Mouse (Mus musculus) ES-Bruce4 (cell line): ENCODE results near the gene Pik3r4. TPM values are rescaled to one million over a fixed set of nuclear protein-coding genes. Genes with fewer than 3 reads are reported as not detected.

Experiments used
- H3K27ac ChIP-seq: 2 replicates; pipeline ENCODE4 v1.5.1; 2012; ENCODE audit warnings: low read length, inconsistent platforms; ENCODE audit not compliant: insufficient read depth
- H3K27me3 ChIP-seq: 2 replicates; pipeline ENCODE4 v1.6.1; 2012; ENCODE audit warnings: mild to moderate bottlenecking, low read length, inconsistent platforms; ENCODE audit not compliant: control insufficient read depth, poor library complexity, insufficient read depth, severe bottlenecking
- H3K36me3 ChIP-seq: 2 replicates; pipeline ENCODE4 v1.6.1; 2012; ENCODE audit warnings: inconsistent platforms, mild to moderate bottlenecking, low read length, moderate library complexity; ENCODE audit not compliant: control insufficient read depth, poor library complexity, insufficient read depth, severe bottlenecking
- H3K4me1 ChIP-seq: one replicate; pipeline ENCODE4 v1.8.1; 2011; ENCODE audit warnings: low read length; ENCODE audit not compliant: control insufficient read depth, insufficient read depth
- H3K4me3 ChIP-seq: 2 replicates; pipeline ENCODE4 v1.5.1; 2011; ENCODE audit warnings: low read depth, mild to moderate bottlenecking, low read length
- H3K9ac ChIP-seq: 2 replicates; pipeline ENCODE4 v1.6.1; 2012; ENCODE audit warnings: low read depth, mild to moderate bottlenecking, inconsistent platforms; ENCODE audit not compliant: poor library complexity, severe bottlenecking
- H3K9me3 ChIP-seq: replicated peaks from 2 replicates; pipeline ENCODE4 v1.6.1; 2012; ENCODE audit warnings: mild to moderate bottlenecking, low read length, inconsistent platforms; ENCODE audit not compliant: control insufficient read depth, poor library complexity, insufficient read depth, severe bottlenecking
- CTCF ChIP-seq: IDR thresholded peaks from one replicate; pipeline ENCODE4 v1.8.1; 2011; ENCODE audit warnings: low read depth, low read length
- EP300 ChIP-seq: IDR thresholded peaks from 2 replicates; pipeline ENCODE4 v1.6.1; 2011; ENCODE audit warnings: low read depth, low read length; ENCODE audit not compliant: insufficient read depth
- POLR2A ChIP-seq: IDR thresholded peaks from one replicate; pipeline ENCODE4 v1.8.1; 2011; ENCODE audit warnings: low read length; ENCODE audit not compliant: insufficient read depth
- polyA plus RNA-seq: library from polyadenylated mRNA; stranded (reverse); fragments of >200 nt; gene quantifications from 2 replicates; pipeline ENCODE4 v1.2.4, GENCODE M21; 2011; ENCODE audit warnings: low read depth; ENCODE audit not compliant: missing spikeins, insufficient read depth, insufficient read length

Gene Pik3r4
- polyA plus RNA-seq, 1 experiment = 31.9 TPM

DNA sequence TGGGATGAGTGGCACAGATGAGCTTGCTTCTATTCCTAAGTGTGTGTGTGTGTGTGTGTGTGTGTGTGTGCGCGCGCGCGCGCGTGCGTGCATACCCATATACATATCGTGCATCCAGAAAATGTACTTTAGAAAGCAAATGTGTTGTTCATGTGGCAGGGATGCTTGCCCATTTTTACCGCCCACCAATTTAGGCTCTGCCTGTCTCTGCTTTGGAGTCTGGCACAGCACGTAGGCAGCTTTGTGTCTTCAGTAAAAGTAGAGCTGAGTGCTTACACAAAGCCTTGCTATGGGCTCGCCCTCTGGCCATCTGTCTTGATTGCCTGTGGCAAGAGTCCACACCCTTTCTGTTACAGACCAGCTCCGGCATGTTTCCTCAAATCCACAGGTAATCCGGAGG is 49.7 kb downstream of the Pik3r4 start:
- H3K4me1 ChIP-seq = no peaks in the 10 kb centered on the region
- TF ChIP-seq EP300 = 0 out of 2 replicates have a peak, but pooled peaks have one; percentile 15
- TF ChIP-seq POLR2A = no peak
- no peaks in the 10 kb centered on the region for H3K27me3 ChIP-seq
- H3K27ac ChIP-seq = no peak overlapping the region
- no peaks in the 10 kb centered on the region for H3K9me3 ChIP-seq
- no peak overlapping the region for H3K9ac ChIP-seq
- H3K4me3 ChIP-seq = peak overlapping the region; percentile 13; the same call in 1 of the 2 replicates
- peaks cover 5% of the 10 kb centered on the region; the same call in 1 of the 2 replicates for H3K36me3 ChIP-seq

DNA sequence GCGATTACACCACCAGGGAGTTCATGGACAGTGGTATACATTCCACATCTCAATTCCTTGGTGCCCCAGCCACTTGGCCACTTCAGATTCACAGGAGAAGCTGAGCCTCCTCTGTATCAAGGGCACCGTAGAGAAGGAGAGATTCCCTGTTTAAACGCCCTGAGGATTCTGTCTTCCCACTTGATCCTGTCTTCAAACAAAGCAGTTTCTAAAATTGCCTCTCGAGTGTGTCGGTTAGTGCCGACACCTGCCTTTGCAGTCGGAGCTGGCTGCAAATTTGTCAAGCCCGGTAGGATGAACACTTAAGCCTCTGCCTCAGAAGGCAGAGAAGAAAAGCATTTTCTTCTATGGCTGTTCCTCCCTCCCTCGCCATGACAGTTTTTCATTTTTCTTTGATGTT is 50.3 kb downstream of the Pik3r4 start:
- 0 out of 2 replicates have a peak, but pooled peaks cover 2% of the 10 kb centered on the region for H3K36me3 ChIP-seq
- no peak overlapping the region for H3K27ac ChIP-seq
- H3K9ac ChIP-seq = no peak overlapping the region
- H3K4me1 ChIP-seq = no peaks in the 10 kb centered on the region
- H3K4me3 ChIP-seq = no peak overlapping the region
- TF ChIP-seq POLR2A = no peak
- no peak for TF ChIP-seq CTCF
- no peak for TF ChIP-seq EP300
- H3K27me3 ChIP-seq = no peaks in the 10 kb centered on the region
- no peaks in the 10 kb centered on the region for H3K9me3 ChIP-seq

- Histone ChIP-seq H3K27me3 (no peaks in the 10 kb centered on the region), H3K4me3 (no peak overlapping the region), H3K9ac (no peak overlapping the region), H3K27ac (no peak overlapping the region), H3K4me1 (no peaks in the 10 kb centered on the region), H3K36me3 (no peaks in the 10 kb centered on the region), H3K9me3 (no peaks in the 10 kb centered on the region)
- peak; percentile 74 for TF ChIP-seq CTCF
- no peak for TF ChIP-seq POLR2A
These were observed 51.1 kb downstream of the Pik3r4 start for GRCm38 (mm10) chr9:105693854-105694253.

DNA sequence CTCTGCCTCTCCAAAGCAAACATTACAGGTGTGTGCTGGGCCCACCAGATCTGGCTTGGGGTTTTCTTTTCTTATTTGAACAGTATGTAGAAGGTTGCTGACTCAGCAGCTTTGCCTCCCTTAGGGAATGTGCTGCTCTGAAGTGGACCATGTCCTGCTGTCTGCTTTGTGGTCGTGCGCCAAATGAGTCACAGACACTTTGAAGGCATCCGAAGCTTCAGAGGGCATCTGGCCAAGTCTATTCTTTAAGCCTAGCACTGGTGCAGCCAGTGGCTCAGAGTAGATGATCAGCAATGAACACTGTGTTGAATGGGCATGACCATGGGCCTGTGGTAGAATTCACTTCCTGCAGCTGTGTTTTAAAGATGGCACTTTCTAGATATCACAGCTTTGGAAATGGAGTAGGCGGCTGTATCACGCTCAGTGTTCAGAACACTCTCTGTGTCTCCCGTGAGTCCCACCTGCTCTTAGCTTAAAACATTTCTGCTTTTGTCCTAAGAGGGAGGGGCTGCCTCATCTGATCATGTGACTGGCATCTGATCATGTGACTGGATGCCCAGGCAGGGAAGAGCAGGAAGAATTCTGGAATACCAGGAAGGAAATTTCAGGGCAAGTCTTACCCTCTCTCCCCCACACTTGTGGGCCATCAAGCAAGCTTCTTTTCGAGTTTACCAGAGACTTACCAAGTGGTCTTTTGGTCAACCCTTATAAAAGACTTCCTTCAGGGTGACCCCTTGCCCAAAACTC is 54.2 kb downstream of the Pik3r4 start:
- TF ChIP-seq EP300 = no peak
- TF ChIP-seq POLR2A = no peak
- no peak for TF ChIP-seq CTCF
- Histone ChIP-seq H3K4me3 (no peak overlapping the region), H3K9ac (no peak overlapping the region), H3K27ac (no peak overlapping the region), H3K27me3 (no peaks in the 10 kb centered on the region), H3K4me1 (no peaks in the 10 kb centered on the region), H3K36me3 (no peaks in the 10 kb centered on the region), H3K9me3 (no peaks in the 10 kb centered on the region)

DNA sequence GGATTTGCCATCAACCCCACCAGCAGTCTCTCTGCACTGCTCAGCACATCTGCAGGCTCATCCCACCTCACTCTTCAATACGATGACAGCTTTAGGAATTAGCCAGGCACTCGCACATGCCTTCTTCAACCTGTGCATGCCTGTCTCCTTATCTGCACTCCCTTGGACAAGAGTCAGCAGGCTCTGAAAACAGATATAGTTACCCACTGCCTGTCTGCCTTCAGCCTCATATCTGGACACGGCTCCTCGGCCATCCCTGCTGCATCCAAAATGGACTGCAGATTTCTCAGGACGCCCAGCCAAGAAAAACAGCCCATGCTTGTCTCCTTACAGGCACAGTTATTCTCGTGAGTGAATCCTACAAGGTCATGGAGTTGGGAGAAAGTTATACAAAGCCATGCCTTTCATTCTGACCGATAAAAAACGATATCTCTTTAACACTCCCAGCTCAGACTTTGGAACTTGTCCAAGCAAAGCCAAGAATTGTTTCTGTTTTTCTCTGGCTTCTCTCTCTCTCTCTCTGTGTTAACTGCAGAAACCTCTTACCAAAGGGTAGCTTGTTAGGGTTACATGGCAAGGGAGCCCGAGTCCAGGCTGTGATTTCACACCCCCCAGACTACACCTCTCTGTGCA is 55.1 kb downstream of the Pik3r4 start:
- Histone ChIP-seq H3K4me3 (no peak overlapping the region), H3K27ac (no peak overlapping the region), H3K27me3 (no peaks in the 10 kb centered on the region), H3K9ac (no peak overlapping the region), H3K36me3 (no peaks in the 10 kb centered on the region), H3K4me1 (no peaks in the 10 kb centered on the region), H3K9me3 (no peaks in the 10 kb centered on the region)
- TF ChIP-seq POLR2A = no peak
- TF ChIP-seq EP300 = no peak
- no peak for TF ChIP-seq CTCF

DNA sequence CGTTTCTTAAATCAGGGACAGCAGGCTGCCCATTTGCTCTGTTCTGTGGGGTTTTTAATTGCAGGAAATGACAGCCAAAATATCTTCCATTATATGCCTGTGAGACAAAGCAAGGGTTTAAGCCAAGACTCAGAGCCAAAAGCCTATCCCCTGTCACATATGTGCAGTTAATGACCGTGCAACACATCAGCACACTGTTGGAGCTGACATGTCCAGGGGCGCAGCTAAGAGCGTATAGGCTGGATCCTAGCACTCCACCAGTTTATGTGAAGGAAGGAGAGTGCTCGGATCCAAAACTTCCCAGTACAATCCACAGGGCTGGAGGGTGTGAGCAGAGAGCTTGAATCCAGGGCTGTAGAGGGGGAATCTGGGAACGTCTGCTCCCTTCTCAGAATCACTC is 57.9 kb downstream of the Pik3r4 start:
- Histone ChIP-seq H3K27me3 (no peaks in the 10 kb centered on the region), H3K4me3 (no peak overlapping the region), H3K9me3 (no peaks in the 10 kb centered on the region), H3K36me3 (no peaks in the 10 kb centered on the region), H3K9ac (no peak overlapping the region), H3K4me1 (no peaks in the 10 kb centered on the region), H3K27ac (no peak overlapping the region)
- TF ChIP-seq POLR2A (no peak), CTCF (no peak), EP300 (no peak)
